Mouse (Mus musculus) forebrain, embryonic 15.5 days (tissue): ENCODE measurements around the gene Trpm3. TPM values are rescaled to one million over a fixed set of nuclear protein-coding genes. Genes with fewer than 3 reads are reported as not detected.
A peak's percentile ranks its signal among the peaks of the same experiment; 100 is the strongest.

ENCODE experiments used
- ATAC-seq: fragments of 200-750 bp; cut with Nextera tagmentation; replicated peaks from 2 replicates; pipeline ENCODE4 v1.8.0; 2017; ENCODE audit warnings: mild to moderate bottlenecking, moderate TSS enrichment, moderate library complexity
- H3K27ac ChIP-seq: fragments of 300-500 bp; sonication (generic); replicated peaks from 2 replicates; pipeline ENCODE4 v1.5.1; 2015; ENCODE audit warnings: mild to moderate bottlenecking, inconsistent platforms
- H3K27me3 ChIP-seq: fragments of 300-500 bp; sonication (generic); 2 replicates; pipeline ENCODE4 v1.6.1; 2015; ENCODE audit warnings: inconsistent platforms
- H3K36me3 ChIP-seq: fragments of 300-500 bp; sonication (generic); 2 replicates; pipeline ENCODE4 v1.6.1; 2015; ENCODE audit warnings: mild to moderate bottlenecking, inconsistent platforms
- H3K4me1 ChIP-seq: fragments of 300-500 bp; sonication (generic); 2 replicates; pipeline ENCODE4 v1.6.1; 2015; ENCODE audit warnings: inconsistent platforms
- H3K4me2 ChIP-seq: fragments of 300-500 bp; sonication (generic); replicated peaks from 2 replicates; pipeline ENCODE4 v1.6.1; 2015; ENCODE audit warnings: mild to moderate bottlenecking, inconsistent platforms
- H3K4me3 ChIP-seq: fragments of 300-500 bp; sonication (generic); 2 replicates; pipeline ENCODE4 v1.5.1; 2015; ENCODE audit warnings: mild to moderate bottlenecking, inconsistent platforms
- H3K9ac ChIP-seq: fragments of 300-500 bp; sonication (generic); replicated peaks from 2 replicates; pipeline ENCODE4 v1.6.1; 2015; ENCODE audit warnings: mild to moderate bottlenecking, inconsistent platforms
- H3K9me3 ChIP-seq: fragments of 300-500 bp; sonication (generic); 2 replicates; pipeline ENCODE4 v1.6.1; 2016; ENCODE audit warnings: inconsistent platforms
- WGBS: fragments of 180-500 bp; shearing (Covaris S2); methylation state at CpG from one replicate; pipeline ENCODE4 v1.1.7; 2015; ENCODE audit warnings: mixed read lengths; 5-methylcytosine and 5-hydroxymethylcytosine counted together
- polyA plus RNA-seq: library from polyadenylated mRNA; unstranded; fragments of >200 nt; fragmentation: Nextera tagmentation; extraction: Ambion mirVana; gene quantifications from 2 replicates; pipeline ENCODE4 v1.2.1, GENCODE M21; 2015

Trpm3 gene
- polyA plus RNA-seq, 1 experiment from 2014 or later = 21.6 TPM

DNA sequence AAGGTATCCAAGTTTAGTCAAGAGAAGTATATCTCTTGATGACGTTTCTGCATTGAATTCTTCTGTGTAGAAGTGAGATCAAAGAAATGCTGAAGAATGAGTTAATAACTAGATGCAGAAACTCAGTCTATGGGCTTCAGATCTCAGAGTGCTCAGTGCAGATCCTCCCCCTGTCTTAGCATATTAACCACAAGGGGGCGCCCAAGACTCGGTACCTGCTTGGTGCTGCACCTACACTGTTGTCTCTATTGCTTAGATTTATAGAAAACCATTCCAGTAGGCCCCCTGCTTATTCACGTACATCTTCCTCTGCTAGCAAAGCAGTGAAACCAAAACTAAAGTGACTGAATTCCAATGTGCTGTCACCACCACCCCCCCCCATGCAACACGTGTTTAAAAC lies 413.3 kb downstream of the Trpm3 start:
- Histone ChIP-seq H3K4me2 (no peak overlapping the region), H3K27ac (no peak overlapping the region), H3K4me1 (peaks cover 14% of the 10 kb centered on the region), H3K9me3 (no peaks in the 10 kb centered on the region), H3K9ac (no peak overlapping the region), H3K27me3 (no peaks in the 10 kb centered on the region), H3K4me3 (no peak overlapping the region), H3K36me3 (no peaks in the 10 kb centered on the region)
- ATAC-seq = peak; percentile 75
- 22% methylated on average over 5 of the region's 5 CpGs for WGBS

DNA sequence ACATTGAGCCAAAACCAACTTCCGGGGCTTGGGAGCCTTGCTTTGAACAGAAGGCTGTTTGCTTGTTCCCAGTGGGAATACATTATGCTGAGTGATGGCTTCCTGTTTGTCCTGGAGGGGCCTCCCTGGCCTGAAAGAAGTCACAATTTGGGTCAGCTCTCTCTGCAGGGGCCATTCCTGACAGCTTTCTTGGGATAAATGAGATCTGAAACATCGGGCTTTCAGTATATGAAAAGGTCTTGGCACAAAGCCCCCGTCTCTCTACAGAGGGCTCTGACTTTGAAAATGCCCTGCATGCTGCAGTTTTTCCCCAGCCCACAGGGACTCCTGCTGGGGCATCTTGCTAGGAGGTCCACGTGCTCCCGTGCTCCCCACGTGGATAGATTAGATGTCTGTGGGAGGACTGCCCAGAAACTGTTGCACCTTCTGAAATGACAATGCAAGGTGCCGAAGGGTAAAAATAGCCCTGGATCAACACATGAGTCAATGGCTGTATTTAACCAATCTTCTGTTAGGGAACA lies 415.6 kb downstream of the Trpm3 start:
- peaks cover 14% of the 10 kb centered on the region for H3K4me1 ChIP-seq
- H3K4me2 ChIP-seq = peak overlapping the region; percentile 21
- H3K4me3 ChIP-seq = no peak overlapping the region
- no peaks in the 10 kb centered on the region for H3K36me3 ChIP-seq
- H3K9me3 ChIP-seq = no peaks in the 10 kb centered on the region
- under 1% methylated on average over 7 of the region's 7 CpGs for WGBS
- ATAC-seq = peak; percentile 63
- 0 out of 2 replicates have a peak overlapping the region, but pooled peaks have one; percentile 24 for H3K9ac ChIP-seq
- no peak overlapping the region; the same call in 1 of the 2 replicates for H3K27ac ChIP-seq
- H3K27me3 ChIP-seq = no peaks in the 10 kb centered on the region

DNA sequence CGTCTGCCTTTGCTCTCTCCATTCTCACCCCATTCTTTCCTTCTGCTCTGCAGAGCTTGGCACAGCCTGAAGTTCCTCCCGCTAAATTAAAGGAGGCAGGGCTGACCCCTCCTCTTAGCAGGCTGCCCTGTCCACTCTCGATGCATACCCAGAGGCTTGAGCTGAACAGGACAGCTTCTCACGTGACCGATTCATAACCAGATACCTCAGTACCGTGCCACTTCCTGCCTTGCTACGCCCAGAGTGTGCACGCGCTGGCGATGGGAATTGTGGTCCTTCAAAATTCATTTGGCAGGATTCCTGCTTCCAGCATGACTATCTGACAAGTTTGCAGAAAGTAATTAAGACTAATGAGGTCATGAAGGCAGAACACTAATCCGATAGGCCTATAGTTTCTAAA lies 433.6 kb downstream of the Trpm3 start:
- Histone ChIP-seq H3K27ac (no peak overlapping the region), H3K4me1 (no peaks in the 10 kb centered on the region), H3K36me3 (no peaks in the 10 kb centered on the region), H3K4me2 (no peak overlapping the region), H3K4me3 (no peak overlapping the region), H3K9me3 (no peaks in the 10 kb centered on the region), H3K9ac (no peak overlapping the region), H3K27me3 (no peaks in the 10 kb centered on the region)
- WGBS = 61% methylated on average over 11 of the region's 11 CpGs
- no peak for ATAC-seq

DNA sequence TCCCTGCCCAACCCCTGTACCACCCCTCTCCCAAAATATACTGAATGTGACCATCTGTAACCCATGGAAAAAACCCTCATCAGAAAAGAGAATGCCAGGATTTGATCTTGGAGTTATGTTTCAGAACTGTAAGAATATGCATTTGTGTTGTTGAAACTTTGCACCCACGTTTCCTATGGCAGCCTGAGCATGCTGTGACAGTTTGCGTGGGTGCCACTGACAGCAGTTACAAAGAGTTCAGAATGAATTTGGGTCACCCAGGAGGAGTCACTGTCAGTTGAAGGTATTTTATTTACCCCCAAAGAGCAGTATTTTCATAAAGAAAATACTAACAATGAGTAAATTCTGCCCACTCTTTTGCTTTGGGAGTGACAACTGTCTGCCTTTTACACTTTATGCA lies 434.0 kb downstream of the Trpm3 start:
- H3K27ac ChIP-seq = no peak overlapping the region
- no peaks in the 10 kb centered on the region for H3K27me3 ChIP-seq
- no peak overlapping the region for H3K4me2 ChIP-seq
- H3K9ac ChIP-seq = no peak overlapping the region
- no peaks in the 10 kb centered on the region for H3K9me3 ChIP-seq
- H3K4me1 ChIP-seq = no peaks in the 10 kb centered on the region
- no peaks in the 10 kb centered on the region for H3K36me3 ChIP-seq
- WGBS = 85% methylated on average over 2 of the region's 2 CpGs
- H3K4me3 ChIP-seq = no peak overlapping the region
- ATAC-seq = no peak

DNA sequence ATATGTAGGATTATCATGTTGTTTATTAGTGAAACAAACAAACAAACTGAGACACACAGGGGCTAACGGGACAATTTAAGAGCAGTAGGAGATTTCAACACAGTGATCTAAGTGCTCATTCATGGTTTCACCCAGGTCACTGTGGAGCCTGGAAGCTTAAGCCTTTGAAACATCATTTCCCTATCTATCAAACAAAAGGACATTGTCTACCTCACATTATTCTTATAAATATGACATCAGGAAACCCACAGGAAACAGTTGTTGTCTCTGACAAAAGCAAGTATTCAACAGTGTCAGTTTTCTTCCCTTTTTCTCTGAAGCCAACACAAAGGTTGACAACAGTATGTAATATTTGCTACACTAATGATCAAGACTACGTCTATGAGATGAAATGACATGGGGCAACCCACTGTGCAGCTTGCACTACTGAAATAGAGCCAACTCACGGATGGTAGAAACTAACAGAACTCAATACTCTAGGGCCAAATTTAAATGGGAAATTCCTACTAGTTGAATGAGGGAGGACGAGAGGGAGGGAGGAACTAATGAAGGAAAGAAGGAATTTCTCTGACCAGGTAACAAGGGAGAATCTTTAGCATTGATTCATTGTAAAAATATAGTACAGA lies 443.4 kb downstream of the Trpm3 start:
- WGBS = 71% methylated on average over 4 of the region's 4 CpGs
- no peak overlapping the region for H3K9ac ChIP-seq
- H3K36me3 ChIP-seq = no peaks in the 10 kb centered on the region
- no peak for ATAC-seq
- no peaks in the 10 kb centered on the region for H3K9me3 ChIP-seq
- no peak overlapping the region for H3K27ac ChIP-seq
- no peaks in the 10 kb centered on the region for H3K27me3 ChIP-seq
- H3K4me3 ChIP-seq = no peak overlapping the region
- H3K4me2 ChIP-seq = no peak overlapping the region
- H3K4me1 ChIP-seq = no peaks in the 10 kb centered on the region

DNA sequence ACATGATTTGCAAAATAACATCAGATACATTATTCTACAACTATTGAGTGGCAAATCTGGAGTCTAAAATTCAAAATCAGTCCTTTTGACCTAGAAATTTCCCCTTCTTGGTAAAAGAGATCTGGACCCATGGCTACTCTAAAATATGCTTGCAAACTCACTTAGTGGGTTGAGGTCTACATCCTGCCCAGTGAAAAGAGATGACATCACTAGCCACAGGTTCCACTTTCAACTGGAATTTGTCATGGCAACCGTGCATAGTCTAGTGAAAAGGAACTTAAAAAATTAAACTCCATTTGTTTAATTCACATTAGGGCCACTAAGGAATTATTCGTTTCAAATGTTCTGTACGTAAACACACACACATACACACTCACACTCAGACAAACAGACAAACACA lies 455.6 kb downstream of the Trpm3 start:
- ATAC-seq = no peak
- Histone ChIP-seq H3K4me2 (no peak overlapping the region), H3K27ac (no peak overlapping the region), H3K4me1 (peaks cover 6% of the 10 kb centered on the region; the same call in 1 of the 2 replicates), H3K9ac (no peak overlapping the region), H3K9me3 (no peaks in the 10 kb centered on the region), H3K36me3 (no peaks in the 10 kb centered on the region), H3K4me3 (no peak overlapping the region), H3K27me3 (peaks cover 40% of the 10 kb centered on the region)
- 66% methylated on average over 3 of the region's 3 CpGs for WGBS

DNA sequence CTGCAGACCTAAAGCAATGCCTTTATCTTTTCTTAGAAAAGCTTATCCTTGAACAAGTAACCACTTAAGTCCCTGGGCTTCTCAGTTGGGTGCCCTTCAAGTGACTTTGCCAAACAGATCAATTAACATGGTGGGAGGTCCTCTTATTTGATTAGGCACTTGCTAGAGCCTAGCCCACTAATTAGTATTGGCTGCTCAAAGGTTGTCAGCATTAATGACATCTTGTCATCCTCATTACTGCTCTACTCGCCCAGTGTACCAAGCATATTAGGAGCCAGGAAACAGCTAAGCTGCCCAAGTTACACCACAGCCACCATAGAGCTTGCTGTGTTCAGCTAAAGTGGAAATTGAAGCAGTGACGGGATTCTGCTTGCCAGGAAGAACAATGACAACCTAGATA lies 456.4 kb downstream of the Trpm3 start:
- Histone ChIP-seq H3K4me2 (no peak overlapping the region), H3K9ac (no peak overlapping the region), H3K27ac (no peak overlapping the region), H3K4me3 (no peak overlapping the region), H3K27me3 (peaks cover 40% of the 10 kb centered on the region), H3K9me3 (no peaks in the 10 kb centered on the region), H3K4me1 (peaks cover 6% of the 10 kb centered on the region; the same call in 1 of the 2 replicates), H3K36me3 (no peaks in the 10 kb centered on the region)
- 4% methylated on average over 2 of the region's 2 CpGs for WGBS
- peak; percentile 93 for ATAC-seq

DNA sequence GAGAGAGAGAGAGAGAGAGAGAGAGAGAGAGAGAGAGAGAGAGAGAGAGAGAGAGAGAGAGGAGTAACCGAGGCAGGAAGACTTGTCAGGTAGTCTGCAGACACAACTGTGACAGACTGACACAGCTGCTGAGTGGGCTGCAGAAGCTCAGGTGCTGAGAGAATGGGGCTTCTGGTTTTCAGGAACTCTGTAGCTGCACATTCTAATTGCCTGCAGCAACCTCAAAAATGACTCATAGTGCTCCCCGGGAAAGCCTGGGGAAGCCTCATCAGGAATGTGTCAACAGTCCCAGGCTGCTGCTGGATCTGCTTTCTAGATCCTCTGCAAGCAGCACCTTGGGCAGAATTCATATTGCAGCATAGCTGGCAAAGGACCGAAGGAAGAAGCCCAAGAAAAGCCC lies 457.9 kb downstream of the Trpm3 start:
- no peak for ATAC-seq
- Histone ChIP-seq H3K4me1 (peaks cover 6% of the 10 kb centered on the region; the same call in 1 of the 2 replicates), H3K9ac (no peak overlapping the region)

DNA sequence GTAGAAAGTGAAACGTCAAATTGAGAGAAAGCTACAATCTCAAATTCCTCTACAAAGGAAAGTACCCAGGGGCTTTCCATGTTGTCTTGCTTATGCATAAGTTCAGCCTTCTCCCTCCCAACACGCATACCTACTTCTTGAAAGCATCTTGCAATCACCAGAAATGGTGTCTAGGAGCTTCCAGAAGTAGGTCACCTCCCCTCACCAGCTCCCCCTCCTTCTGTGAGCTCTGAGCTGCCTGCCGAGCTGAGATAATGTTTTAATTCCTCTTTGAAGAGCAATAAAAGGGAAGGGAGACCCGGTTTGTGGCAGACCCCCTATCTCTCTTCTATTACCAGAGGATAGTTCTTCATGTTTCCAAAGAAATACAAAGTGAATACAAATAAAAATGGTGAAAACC lies 465.5 kb downstream of the Trpm3 start:
- Histone ChIP-seq H3K4me1 (no peaks in the 10 kb centered on the region), H3K9ac (no peak overlapping the region), H3K9me3 (no peaks in the 10 kb centered on the region), H3K27ac (no peak overlapping the region), H3K4me2 (no peak overlapping the region), H3K4me3 (no peak overlapping the region), H3K27me3 (peaks cover 2% of the 10 kb centered on the region; the same call in 1 of the 2 replicates), H3K36me3 (no peaks in the 10 kb centered on the region)
- 34% methylated on average over 4 of the region's 4 CpGs for WGBS
- no peak for ATAC-seq

More for the DNA sequence above, 457.9 kb downstream of the Trpm3 start:
- H3K4me2 ChIP-seq = no peak overlapping the region
- H3K36me3 ChIP-seq = no peaks in the 10 kb centered on the region
- H3K27me3 ChIP-seq = peaks cover 37% of the 10 kb centered on the region
- 72% methylated on average over 3 of the region's 3 CpGs for whole genome bisulfite sequencing
- H3K4me3 ChIP-seq = no peak overlapping the region
- no peak overlapping the region for H3K27ac ChIP-seq
- H3K9me3 ChIP-seq = no peaks in the 10 kb centered on the region

DNA sequence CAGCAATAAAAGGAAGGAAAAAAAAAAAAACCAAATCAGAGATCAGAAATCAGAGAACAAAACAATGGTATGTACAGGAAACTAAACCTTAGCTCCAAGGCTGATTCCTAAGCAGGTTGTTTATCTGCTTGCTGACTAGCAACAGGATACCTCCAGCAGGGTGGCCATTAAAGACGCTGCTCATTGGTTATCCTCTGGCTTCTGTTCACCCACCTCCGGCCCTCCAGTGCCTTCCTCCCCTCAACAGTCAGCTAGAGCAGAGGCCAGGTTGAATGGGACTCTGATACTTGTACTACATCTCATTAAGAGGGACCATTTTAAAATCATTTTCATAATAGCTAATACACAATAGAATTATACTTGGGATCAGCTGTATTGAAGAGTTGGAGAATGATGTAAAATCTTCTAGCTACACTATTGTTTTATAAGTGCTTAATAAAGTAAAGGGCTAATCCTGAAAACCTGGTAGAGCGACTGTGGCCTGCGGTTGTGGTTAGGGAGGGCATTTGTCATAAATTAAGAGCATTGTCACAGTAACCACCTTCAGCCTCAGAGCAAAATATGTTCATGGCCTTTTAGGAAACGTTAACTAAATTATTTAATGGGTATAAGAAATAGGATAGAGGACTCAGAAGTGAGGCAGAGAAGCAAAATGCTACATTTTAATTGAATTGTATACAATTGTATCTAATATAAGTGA lies 469.3 kb downstream of the Trpm3 start:
- Histone ChIP-seq H3K9ac (no peak overlapping the region), H3K9me3 (no peaks in the 10 kb centered on the region), H3K4me2 (no peak overlapping the region), H3K27me3 (no peaks in the 10 kb centered on the region), H3K36me3 (no peaks in the 10 kb centered on the region), H3K4me1 (no peaks in the 10 kb centered on the region), H3K4me3 (no peak overlapping the region), H3K27ac (no peak overlapping the region)
- ATAC-seq = no peak
- 66% methylated on average over 5 of the region's 5 CpGs for WGBS

DNA sequence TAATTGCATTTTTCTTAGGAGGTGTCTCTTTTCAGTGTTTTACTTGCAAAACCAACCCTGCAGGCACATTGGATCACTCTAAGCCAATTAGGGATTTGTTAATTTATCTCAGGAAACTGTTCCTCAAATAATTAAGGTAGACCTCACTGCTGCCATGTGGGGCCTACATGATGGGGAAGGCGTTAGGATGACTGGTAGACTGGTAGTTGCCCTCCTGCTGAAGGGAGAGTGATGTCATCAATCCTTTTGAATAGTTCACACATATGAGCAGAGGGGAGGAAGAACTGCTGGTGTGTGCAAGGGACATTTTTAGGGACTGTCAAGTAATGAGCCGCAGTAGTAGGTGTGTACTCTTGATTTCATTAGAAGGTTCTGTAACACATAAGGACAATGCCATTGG lies 472.8 kb downstream of the Trpm3 start:
- Histone ChIP-seq H3K4me2 (no peak overlapping the region), H3K4me1 (no peaks in the 10 kb centered on the region), H3K27ac (no peak overlapping the region), H3K4me3 (no peak overlapping the region), H3K9ac (no peak overlapping the region), H3K9me3 (no peaks in the 10 kb centered on the region), H3K27me3 (no peaks in the 10 kb centered on the region), H3K36me3 (no peaks in the 10 kb centered on the region)
- 57% methylated on average over 2 of the region's 2 CpGs for WGBS
- no peak for ATAC-seq

DNA sequence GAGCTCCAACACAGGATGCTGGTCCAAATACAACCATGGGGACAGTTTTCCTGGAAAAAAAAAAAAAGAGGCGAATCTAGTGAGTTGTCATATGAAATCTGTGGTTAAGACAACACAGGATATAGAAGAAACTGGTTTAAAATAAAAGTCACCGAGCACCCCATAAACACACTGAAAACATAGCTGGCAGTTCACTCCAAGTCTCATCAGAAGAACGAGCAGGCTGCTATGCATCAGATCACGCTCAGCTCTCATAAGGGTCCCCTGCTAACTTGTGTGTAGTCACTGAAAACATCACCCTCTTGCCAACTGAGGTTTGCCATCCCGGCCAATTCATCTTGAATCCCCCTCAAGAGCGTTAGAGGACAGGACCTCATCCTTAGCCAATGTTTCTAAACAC lies 476.5 kb downstream of the Trpm3 start:
- H3K36me3 ChIP-seq = no peaks in the 10 kb centered on the region
- H3K4me1 ChIP-seq = no peaks in the 10 kb centered on the region
- no peaks in the 10 kb centered on the region for H3K9me3 ChIP-seq
- no peaks in the 10 kb centered on the region for H3K27me3 ChIP-seq
- no peak for ATAC-seq
- H3K4me2 ChIP-seq = no peak overlapping the region
- H3K27ac ChIP-seq = no peak overlapping the region
- no peak overlapping the region for H3K9ac ChIP-seq
- 91% methylated on average over 6 of the region's 6 CpGs for WGBS
- no peak overlapping the region for H3K4me3 ChIP-seq
